Mouse (Mus musculus) neural tube, embryonic 11.5 days (tissue): ENCODE measurements at regions not wholly inside any gene's neighbourhood (a gene's known extent, or its start where the extent isn't known, plus 50 kb on each side); places are given as distances from the start of the nearest gene placed in this dataset.

Experiments
- ATAC-seq: fragments of 200-750 bp; cut with Nextera tagmentation; 2 replicates; pipeline ENCODE4 v1.8.0; 2017; ENCODE audit warnings: moderate number of reproducible peaks, mild to moderate bottlenecking, moderate TSS enrichment, moderate library complexity; ENCODE audit not compliant: insufficient read depth, low FRiP score, low TSS enrichment
- DNase-seq: peaks from one replicate; pipeline ENCODE4 v3.0.0-alpha.2; 2015; ENCODE audit warnings: low spot score
- H3K27ac ChIP-seq: fragments of 300-500 bp; sonication (generic); 2 replicates; pipeline ENCODE4 v1.5.1; 2014; ENCODE audit warnings: low read depth, mild to moderate bottlenecking, low read length
- H3K27me3 ChIP-seq: fragments of 300-500 bp; sonication (generic); 2 replicates; pipeline ENCODE4 v1.6.1; 2014; ENCODE audit warnings: mild to moderate bottlenecking, low read length, mixed read lengths; ENCODE audit not compliant: control insufficient read depth, insufficient read depth
- H3K36me3 ChIP-seq: fragments of 300-500 bp; sonication (generic); 2 replicates; pipeline ENCODE4 v1.6.1; 2014; ENCODE audit warnings: mild to moderate bottlenecking, low read length, moderate library complexity, mixed read lengths; ENCODE audit not compliant: control insufficient read depth, insufficient read depth
- H3K4me1 ChIP-seq: fragments of 300-500 bp; sonication (generic); 2 replicates; pipeline ENCODE4 v1.6.1; 2014; ENCODE audit warnings: low read length, mixed read lengths; ENCODE audit not compliant: control insufficient read depth, insufficient read depth
- H3K4me2 ChIP-seq: fragments of 300-500 bp; sonication (generic); 2 replicates; pipeline ENCODE4 v1.6.1; 2014; ENCODE audit warnings: low read depth, mild to moderate bottlenecking, moderate library complexity
- H3K4me3 ChIP-seq: fragments of 300-500 bp; sonication (generic); 2 replicates; pipeline ENCODE4 v1.5.1; 2014; ENCODE audit warnings: low read depth, low read length
- H3K9ac ChIP-seq: fragments of 300-500 bp; sonication (generic); 2 replicates; pipeline ENCODE4 v1.6.1; 2014; ENCODE audit warnings: mild to moderate bottlenecking, low read length
- H3K9me3 ChIP-seq: fragments of 300-500 bp; sonication (generic); 2 replicates; pipeline ENCODE4 v1.6.1; 2016; ENCODE audit warnings: low read length; ENCODE audit not compliant: control insufficient read depth
- WGBS: fragments of 180-500 bp; shearing (Covaris S2); extraction: QIAGEN DNeasy Blood & Tissue Kit; methylation state at CpG from one replicate; pipeline ENCODE4 v1.1.7; 2014; 5-methylcytosine and 5-hydroxymethylcytosine counted together

- H3K4me2 ChIP-seq: no peak overlapping the region
- H3K9me3 ChIP-seq: no peaks in the 10 kb centered on the region
- ATAC-seq (no peak), DNase-seq (no peak)
- no peaks in the 10 kb centered on the region for H3K36me3 ChIP-seq
- H3K27me3 ChIP-seq: no peaks in the 10 kb centered on the region
- H3K27ac ChIP-seq: no peak overlapping the region
- H3K4me1 ChIP-seq: no peaks in the 10 kb centered on the region
- WGBS: 90% methylated on average over 3 of the region's 3 CpGs
- no peak overlapping the region for H3K4me3 ChIP-seq
- no peak overlapping the region for H3K9ac ChIP-seq
Measured at GRCm38 (mm10) chr15:54092386-54092785, 207.7 kb downstream of the Gm7489 start.

- WGBS: 48% methylated on average over 2 of the region's 2 CpGs
- Histone ChIP-seq H3K4me3 (no peak overlapping the region), H3K27me3 (no peaks in the 10 kb centered on the region), H3K4me2 (no peak overlapping the region), H3K36me3 (no peaks in the 10 kb centered on the region), H3K4me1 (no peaks in the 10 kb centered on the region), H3K9me3 (no peaks in the 10 kb centered on the region), H3K27ac (no peak overlapping the region), H3K9ac (no peak overlapping the region)
- DNase-seq (no peak), ATAC-seq (no peak)
Measured at GRCm38 (mm10) chr15:54097498-54097897, 212.8 kb downstream of the Gm7489 start.

GRCm38 (mm10) chr15:54112406-54112805, 227.7 kb downstream of the Gm7489 start:
- WGBS: 77% methylated on average over 2 of the region's 2 CpGs
- no peak for DNase-seq

GRCm38 (mm10) chr15:54114096-54114512, 229.4 kb downstream of the Gm7489 start:
- Histone ChIP-seq H3K27ac (no peak overlapping the region), H3K9ac (no peak overlapping the region), H3K4me2 (no peak overlapping the region), H3K9me3 (no peaks in the 10 kb centered on the region), H3K4me3 (no peak overlapping the region), H3K4me1 (no peaks in the 10 kb centered on the region), H3K36me3 (no peaks in the 10 kb centered on the region), H3K27me3 (no peaks in the 10 kb centered on the region)
- WGBS: 83% methylated on average over 5 of the region's 5 CpGs
- ATAC-seq (no peak), DNase-seq (no peak)

More at GRCm38 (mm10) chr15:54112406-54112805, 227.7 kb downstream of the Gm7489 start:
- H3K9me3 ChIP-seq: no peaks in the 10 kb centered on the region
- H3K27me3 ChIP-seq: no peaks in the 10 kb centered on the region
- no peak for ATAC-seq
- no peak overlapping the region for H3K27ac ChIP-seq
- no peak overlapping the region for H3K4me2 ChIP-seq
- H3K4me3 ChIP-seq: no peak overlapping the region
- no peaks in the 10 kb centered on the region for H3K36me3 ChIP-seq
- H3K9ac ChIP-seq: no peak overlapping the region
- H3K4me1 ChIP-seq: no peaks in the 10 kb centered on the region

- Histone ChIP-seq H3K4me2 (no peak overlapping the region), H3K36me3 (no peaks in the 10 kb centered on the region), H3K9ac (no peak overlapping the region), H3K4me3 (no peak overlapping the region), H3K27me3 (no peaks in the 10 kb centered on the region), H3K4me1 (no peaks in the 10 kb centered on the region), H3K9me3 (no peaks in the 10 kb centered on the region), H3K27ac (no peak overlapping the region)
- DNase-seq (no peak), ATAC-seq (no peak)
- WGBS: 87% methylated on average over 5 of the region's 5 CpGs
Measured at GRCm38 (mm10) chr15:54117967-54118538, 233.3 kb downstream of the Gm7489 start.

GRCm38 (mm10) chr15:54120456-54120855, 235.8 kb downstream of the Gm7489 start:
- Histone ChIP-seq H3K4me2 (no peak overlapping the region), H3K27ac (no peak overlapping the region), H3K27me3 (no peaks in the 10 kb centered on the region), H3K4me3 (no peak overlapping the region), H3K36me3 (no peaks in the 10 kb centered on the region), H3K4me1 (no peaks in the 10 kb centered on the region), H3K9me3 (no peaks in the 10 kb centered on the region), H3K9ac (no peak overlapping the region)
- DNase-seq (no peak), ATAC-seq (no peak)
- 88% methylated on average over 3 of the region's 3 CpGs for WGBS

GRCm38 (mm10) chr15:54164350-54164749, 279.6 kb downstream of the Gm7489 start:
- Histone ChIP-seq H3K27ac (no peak overlapping the region), H3K4me2 (no peak overlapping the region), H3K4me1 (no peaks in the 10 kb centered on the region), H3K9me3 (no peaks in the 10 kb centered on the region), H3K9ac (no peak overlapping the region), H3K4me3 (no peak overlapping the region), H3K27me3 (no peaks in the 10 kb centered on the region), H3K36me3 (no peaks in the 10 kb centered on the region)
- DNase-seq (no peak), ATAC-seq (no peak)
- 72% methylated on average over 1 of the region's 1 CpGs for WGBS

GRCm38 (mm10) chr15:54167842-54168361, 283.2 kb downstream of the Gm7489 start:
- H3K4me2 ChIP-seq: no peak overlapping the region
- no peaks in the 10 kb centered on the region for H3K27me3 ChIP-seq
- no peak overlapping the region for H3K27ac ChIP-seq
- no peak overlapping the region for H3K9ac ChIP-seq
- DNase-seq (no peak), ATAC-seq (no peak)
- H3K4me3 ChIP-seq: no peak overlapping the region
- 89% methylated on average over 3 of the region's 3 CpGs for WGBS
- no peaks in the 10 kb centered on the region for H3K4me1 ChIP-seq
- H3K36me3 ChIP-seq: no peaks in the 10 kb centered on the region
- no peaks in the 10 kb centered on the region for H3K9me3 ChIP-seq

- 85% methylated on average over 2 of the region's 2 CpGs for WGBS
- ATAC-seq (no peak), DNase-seq (no peak)
- no peak overlapping the region for H3K9ac ChIP-seq
- no peaks in the 10 kb centered on the region for H3K4me1 ChIP-seq
- no peaks in the 10 kb centered on the region for H3K9me3 ChIP-seq
- no peaks in the 10 kb centered on the region for H3K27me3 ChIP-seq
- H3K4me2 ChIP-seq: no peak overlapping the region
- no peak overlapping the region for H3K4me3 ChIP-seq
- H3K27ac ChIP-seq: no peak overlapping the region
- no peaks in the 10 kb centered on the region for H3K36me3 ChIP-seq
Measured at GRCm38 (mm10) chr15:54177221-54177620, 292.5 kb downstream of the Gm7489 start.
